In genomic region chr7:3665215-3666114, GRCm38 (mm10) we compare ENCODE assay signal across 8 mouse cellular contexts. TPM values are rescaled to one million over a fixed set of nuclear protein-coding genes. Genes with fewer than 3 reads are reported as not detected.
DNase-seq lines count a peak whose midpoint lies in the region; ATAC-seq and TF ChIP-seq lines count a peak whose summit lies in the region.

TSS of gene Leng1 (minus strand) at chr7:3665840.

- TF ChIP-seq CTCF in bone marrow macrophage, adult 2 months (IDR thresholded peaks at IDR 0.05; ENCODE audit: low read depth, low read length), result no peak
- TF ChIP-seq CTCF in embryonic fibroblast, embryonic 13.5 days (IDR thresholded peaks at IDR 0.05; ENCODE audit: borderline replicate concordance, insufficient read depth, low read length), result no peak

- H3K4me1 ChIP-seq in bone marrow macrophage, adult 2 months (ENCODE audit: control insufficient read depth, insufficient read depth, low read length), result peaks cover 14% of the 10 kb centered on the region
- peaks cover 2% of the 10 kb centered on the region; the same call in 1 of the 2 replicates for H3K4me1 ChIP-seq in embryonic fibroblast, embryonic 13.5 days (ENCODE audit: control insufficient read depth, insufficient read depth, low read length)
- H3K4me1 ChIP-seq in kidney, embryonic 14.5 days (ENCODE audit: control insufficient read depth, insufficient read depth, low read length), result peaks cover 17% of the 10 kb centered on the region; the same call in 1 of the 2 replicates
- peaks cover 28% of the 10 kb centered on the region for H3K4me1 ChIP-seq in limb, embryonic 15.5 days

- WGBS in kidney, embryonic 14.5 days, result 5% methylated on average over 45 of the region's 45 CpGs
- WGBS in limb, embryonic 15.5 days, result 3% methylated on average over 45 of the region's 45 CpGs

- peak within 1 kb of the TSS; percentile 79 for H3K27ac ChIP-seq in bone marrow macrophage, adult 2 months (ENCODE audit: insufficient read depth, low read depth, low read length)
- H3K27ac ChIP-seq in embryonic fibroblast, embryonic 13.5 days (ENCODE audit: insufficient read depth, low read length), result peak within 1 kb of the TSS; percentile 71
- peak within 1 kb of the TSS; percentile 73 for H3K27ac ChIP-seq in kidney, embryonic 14.5 days (ENCODE audit: low read depth, low read length)
- H3K27ac ChIP-seq in limb, embryonic 15.5 days, result peak within 1 kb of the TSS; percentile 94

- peak within 1 kb of the TSS; percentile 53 for H3K4me2 ChIP-seq in kidney, embryonic 14.5 days (replicated peaks; ENCODE audit: low read depth, low read length)
- peak within 1 kb of the TSS; percentile 76 for H3K4me2 ChIP-seq in limb, embryonic 15.5 days

- peak; percentile 97 for DNase-seq in A20 (ENCODE audit: low read depth, low spot score)
- peak; percentile 99 for DNase-seq in heart, adult 9 months (ENCODE audit: low spot score in 2 of 2)
- DNase-seq in monocyte, adult 2 months (ENCODE audit: low read depth in 1 of 2, low spot score in 2 of 2), result peak; percentile 89 to 92
- DNase-seq in spleen, postnatal 36 days (ENCODE audit: low spot score in 2 of 2), result peak; percentile 96 to 97

- peak; percentile 98 for ATAC-seq in kidney, embryonic 14.5 days (ENCODE audit: low FRiP score, low TSS enrichment)
- peak; percentile 97 for ATAC-seq in limb, embryonic 15.5 days (ENCODE audit: insufficient number of reproducible peaks, low FRiP score, low TSS enrichment, low read depth)

- H3K4me3 ChIP-seq in bone marrow macrophage, adult 2 months (ENCODE audit: insufficient read depth, low read length), result peak within 1 kb of the TSS; percentile 86
- peak within 1 kb of the TSS; percentile 92 for H3K4me3 ChIP-seq in embryonic fibroblast, embryonic 13.5 days (ENCODE audit: insufficient read depth, low read length)
- H3K4me3 ChIP-seq in kidney, embryonic 14.5 days (ENCODE audit: low read length), result peak within 1 kb of the TSS; percentile 63
- peak within 1 kb of the TSS; percentile 73 for H3K4me3 ChIP-seq in limb, embryonic 15.5 days

- no peaks in the 10 kb centered on the region for H3K9me3 ChIP-seq in kidney, embryonic 14.5 days (ENCODE audit: control insufficient read depth, low read length)
- H3K9me3 ChIP-seq in limb, embryonic 15.5 days, result no peaks in the 10 kb centered on the region

- 0 out of 2 replicates have a peak, but pooled peaks have one; percentile 45 for TF ChIP-seq POLR2A in bone marrow macrophage, adult 2 months (IDR thresholded peaks at IDR 0.05; ENCODE audit: borderline replicate concordance, low read depth, low read length)
- TF ChIP-seq POLR2A in embryonic fibroblast, embryonic 13.5 days (IDR thresholded peaks at IDR 0.05; ENCODE audit: low read depth, low read length), result peak; percentile 93

- H3K27me3 ChIP-seq in kidney, embryonic 14.5 days (ENCODE audit: control insufficient read depth, insufficient read depth, low read length), result no peaks in the 10 kb centered on the region
- no peaks in the 10 kb centered on the region for H3K27me3 ChIP-seq in limb, embryonic 15.5 days

- peak within 1 kb of the TSS; percentile 68 for H3K9ac ChIP-seq in kidney, embryonic 14.5 days (ENCODE audit: low read depth, low read length)
- H3K9ac ChIP-seq in limb, embryonic 15.5 days, result peak within 1 kb of the TSS; percentile 87

- peaks cover 28% of the 10 kb centered on the region for H3K36me3 ChIP-seq in kidney, embryonic 14.5 days (ENCODE audit: control insufficient read depth, insufficient read depth, low read length)
- H3K36me3 ChIP-seq in limb, embryonic 15.5 days, result peaks cover 26% of the 10 kb centered on the region

RNA-seq across cellular contexts. Expression of gene Leng1, which starts in this region (rescaled TPM):
- 8.5 and 9.1 TPM in 2 replicates for polyA plus RNA-seq in bone marrow macrophage, adult 2 months (2012; ENCODE audit: insufficient read depth, insufficient read length, missing spikeins)
- polyA plus RNA-seq in embryonic fibroblast, embryonic 13.5 days (2011; ENCODE audit: insufficient read length, low read depth, missing spikeins), result 8.0 and 9.8 TPM in 2 replicates
- polyA plus RNA-seq in kidney, embryonic 14.5 days (2014; fragmentation: Nextera tagmentation; extraction: Ambion mirVana), result 12.2 and 12.6 TPM in 2 replicates
- polyA plus RNA-seq in limb, embryonic 15.5 days (2015; fragmentation: Nextera tagmentation; extraction: Ambion mirVana), result 20.3 and 21.8 TPM in 2 replicates

Comparison
In these comparisons a context has a peak if more than half of its experiments do, and no peak if none do; other contexts are left out.
1. Peak in every context shown above with its lines: DNase-seq, ATAC-seq, H3K4me3 ChIP-seq and H3K27ac ChIP-seq.